ENCODE assay signal across 11 mouse cellular contexts in the genomic region with DNA sequence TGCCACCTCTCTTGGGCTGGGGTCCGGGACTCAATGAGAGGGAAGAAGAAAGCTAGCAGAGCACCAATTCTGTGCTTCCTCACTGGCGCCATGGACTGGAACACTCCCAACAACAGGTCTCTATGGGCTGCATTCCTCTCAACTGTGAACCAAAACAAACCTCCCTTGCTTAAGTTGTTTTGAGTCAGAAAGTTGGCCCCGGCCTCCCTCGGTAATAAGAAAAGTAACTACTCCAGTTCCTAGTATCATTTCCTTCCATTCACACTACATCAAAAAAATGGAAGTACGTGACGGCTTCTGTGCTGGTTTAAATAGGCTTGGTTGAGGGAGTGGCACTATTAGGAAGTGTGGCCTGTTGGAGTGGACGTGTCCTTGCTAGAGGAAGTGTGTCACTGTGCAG. TPM values are rescaled to one million over a fixed set of nuclear protein-coding genes. Genes with fewer than 3 reads are reported as not detected.
DNase-seq lines count a peak whose midpoint lies in the region; ATAC-seq and TF ChIP-seq lines count a peak whose summit lies in the region.
"Had no signal": no experiment of that assay in that cellular context is flagged by ENCODE, and none has a peak within 500 bp of the region (broad histone marks: within the 10 kb centered on the region; RNA-seq: fewer than 3 reads in every experiment).

No protein-coding gene starts in this region.

- H3K27me3 ChIP-seq in embryonic facial prominence, embryonic 14.5 days (replicated peaks; ENCODE audit: control insufficient read depth, insufficient read depth, low read length), result no peaks in the 10 kb centered on the region
- H3K27me3 ChIP-seq in embryonic facial prominence, embryonic 10.5 days (replicated peaks; ENCODE audit: low read depth, poor library complexity, severe bottlenecking), result no peaks in the 10 kb centered on the region
- no peaks in the 10 kb centered on the region for H3K27me3 ChIP-seq in stomach, embryonic 16.5 days (ENCODE audit: control insufficient read depth, insufficient read depth, low read length)
- H3K27me3 ChIP-seq in stomach, postnatal 0 days (ENCODE audit: control insufficient read depth, insufficient read depth, low read length), result no peaks in the 10 kb centered on the region
- H3K27me3 ChIP-seq in thymus, adult 2 months (ENCODE audit: control insufficient read depth, insufficient read depth, low read length), result no peaks in the 10 kb centered on the region
- H3K27me3 ChIP-seq: embryonic facial prominence, embryonic 12.5 days; liver, embryonic 15.5 days had no signal

- H3K4me3 ChIP-seq in embryonic facial prominence, embryonic 14.5 days (ENCODE audit: low read depth, low read length), result no peak overlapping the region
- H3K4me3 ChIP-seq in embryonic facial prominence, embryonic 10.5 days, result no peak overlapping the region
- no peak overlapping the region for H3K4me3 ChIP-seq in stomach, embryonic 16.5 days (replicated peaks; ENCODE audit: low read length)
- no peak overlapping the region for H3K4me3 ChIP-seq in stomach, postnatal 0 days (ENCODE audit: low read depth, low read length)
- no peak overlapping the region for H3K4me3 ChIP-seq in thymus, adult 2 months (ENCODE audit: control insufficient read depth, insufficient read depth, low read length)
- H3K4me3 ChIP-seq: embryonic facial prominence, embryonic 12.5 days; liver, embryonic 15.5 days had no signal

- H3K9me3 ChIP-seq in embryonic facial prominence, embryonic 14.5 days (ENCODE audit: control insufficient read depth, low read length), result no peaks in the 10 kb centered on the region
- H3K9me3 ChIP-seq in embryonic facial prominence, embryonic 10.5 days, result no peaks in the 10 kb centered on the region
- no peaks in the 10 kb centered on the region for H3K9me3 ChIP-seq in stomach, embryonic 16.5 days (replicated peaks; ENCODE audit: control insufficient read depth, low read length)
- no peaks in the 10 kb centered on the region for H3K9me3 ChIP-seq in stomach, postnatal 0 days (ENCODE audit: control insufficient read depth, low read length)
- H3K9me3 ChIP-seq: embryonic facial prominence, embryonic 12.5 days; liver, embryonic 15.5 days had no signal

- TF ChIP-seq CTCF in stomach, postnatal 0 days (IDR thresholded peaks at IDR 0.05; ENCODE audit: low read depth), result no peak
- no peak for TF ChIP-seq CTCF in thymus, adult 2 months (IDR thresholded peaks at IDR 0.05; ENCODE audit: borderline replicate concordance, control insufficient read depth, extremely low read depth, insufficient read depth, low read length, poor library complexity)

- TF ChIP-seq POLR2A in thymus, adult 2 months (IDR thresholded peaks at IDR 0.05; ENCODE audit: control insufficient read depth, extremely low read depth, insufficient read depth, low read length, poor library complexity), result no peak

- no peak overlapping the region for H3K9ac ChIP-seq in embryonic facial prominence, embryonic 14.5 days (ENCODE audit: low read depth, low read length)
- no peak overlapping the region for H3K9ac ChIP-seq in stomach, embryonic 16.5 days (ENCODE audit: low read length)
- H3K9ac ChIP-seq in stomach, postnatal 0 days (ENCODE audit: low read length), result no peak overlapping the region
- H3K9ac ChIP-seq: embryonic facial prominence, embryonic 12.5 days; forebrain, postnatal 0 days; liver, embryonic 15.5 days had no signal

- TF ChIP-seq EP300 in stomach, postnatal 0 days (optimal IDR thresholded peaks at IDR 0.05), result no peak

- H3K36me3 ChIP-seq in embryonic facial prominence, embryonic 14.5 days (ENCODE audit: control insufficient read depth, insufficient read depth, low read length), result 0 out of 2 replicates have a peak, but pooled peaks cover 4% of the 10 kb centered on the region
- peaks cover 26% of the 10 kb centered on the region for H3K36me3 ChIP-seq in embryonic facial prominence, embryonic 10.5 days (replicated peaks)
- no peaks in the 10 kb centered on the region for H3K36me3 ChIP-seq in stomach, embryonic 16.5 days (ENCODE audit: control insufficient read depth, insufficient read depth, low read length)
- H3K36me3 ChIP-seq in stomach, postnatal 0 days (ENCODE audit: control insufficient read depth, insufficient read depth, low read length), result 0 out of 2 replicates have a peak, but pooled peaks cover 2% of the 10 kb centered on the region
- peaks cover 9% of the 10 kb centered on the region; the same call in 1 of the 2 replicates for H3K36me3 ChIP-seq in thymus, adult 2 months (ENCODE audit: control insufficient read depth, insufficient read depth, low read length)

- H3K4me2 ChIP-seq in embryonic facial prominence, embryonic 14.5 days (ENCODE audit: low read depth, low read length), result no peak overlapping the region
- H3K4me2 ChIP-seq in stomach, embryonic 16.5 days (ENCODE audit: low read depth, low read length), result no peak overlapping the region
- H3K4me2 ChIP-seq in stomach, postnatal 0 days (replicated peaks; ENCODE audit: low read depth), result no peak overlapping the region
- H3K4me2 ChIP-seq: embryonic facial prominence, embryonic 12.5 days; liver, embryonic 15.5 days had no signal

- no peak for ATAC-seq in embryonic facial prominence, embryonic 14.5 days (ENCODE audit: low read depth)
- ATAC-seq in stomach, embryonic 16.5 days (ENCODE audit: insufficient read depth, low FRiP score), result no peak
- no peak for ATAC-seq in stomach, postnatal 0 days (ENCODE audit: low FRiP score, low TSS enrichment)
- ATAC-seq: forebrain, postnatal 0 days had no signal

- H3K4me1 ChIP-seq in embryonic facial prominence, embryonic 14.5 days (ENCODE audit: control insufficient read depth, insufficient read depth, low read length), result 0 out of 2 replicates have a peak, but pooled peaks cover 9% of the 10 kb centered on the region
- H3K4me1 ChIP-seq in embryonic facial prominence, embryonic 10.5 days, result peaks cover 10% of the 10 kb centered on the region
- peaks cover 8% of the 10 kb centered on the region for H3K4me1 ChIP-seq in stomach, embryonic 16.5 days (ENCODE audit: control insufficient read depth, insufficient read depth, low read length)
- 0 out of 2 replicates have a peak, but pooled peaks cover 4% of the 10 kb centered on the region for H3K4me1 ChIP-seq in stomach, postnatal 0 days (replicated peaks; ENCODE audit: control insufficient read depth, insufficient read depth)
- 0 out of 2 replicates have a peak, but pooled peaks cover 2% of the 10 kb centered on the region for H3K4me1 ChIP-seq in thymus, adult 2 months (replicated peaks; ENCODE audit: control insufficient read depth, insufficient read depth, low read length)

- WGBS in embryonic facial prominence, embryonic 14.5 days, result 84% methylated on average over 7 of the region's 7 CpGs
- WGBS in embryonic facial prominence, embryonic 10.5 days, result 91% methylated on average over 7 of the region's 7 CpGs
- WGBS in stomach, embryonic 16.5 days, result 78% methylated on average over 7 of the region's 7 CpGs
- 69% methylated on average over 7 of the region's 7 CpGs for WGBS in stomach, postnatal 0 days
- WGBS in thymus, adult 2 months, result 92% methylated on average over 7 of the region's 7 CpGs

- no peak overlapping the region for H3K27ac ChIP-seq in embryonic facial prominence, embryonic 14.5 days (replicated peaks; ENCODE audit: low read depth, low read length)
- H3K27ac ChIP-seq in embryonic facial prominence, embryonic 10.5 days (replicated peaks), result no peak overlapping the region
- peak overlapping the region; percentile 38; the same call in 1 of the 2 replicates for H3K27ac ChIP-seq in stomach, embryonic 16.5 days (ENCODE audit: low read length)
- H3K27ac ChIP-seq in stomach, postnatal 0 days (replicated peaks), result no peak overlapping the region
- H3K27ac ChIP-seq in thymus, adult 2 months (ENCODE audit: control insufficient read depth, insufficient read depth, low read length), result no peak overlapping the region
- H3K27ac ChIP-seq: embryonic facial prominence, embryonic 12.5 days; liver, embryonic 15.5 days had no signal

- peak; percentile 10 for DNase-seq in embryonic facial prominence, embryonic 14.5 days (ENCODE audit: low spot score)
- DNase-seq in embryonic facial prominence, embryonic 10.5 days (ENCODE audit: low spot score), result no peak
- DNase-seq in stomach, postnatal 0 days (ENCODE audit: low spot score), result no peak
- peak; percentile 9 to 34 for DNase-seq in kidney, postnatal 4 days
- DNase-seq in thymus, adult 2 months, result no peak
- no peak for DNase-seq in spleen, postnatal 4 days (ENCODE audit: low spot score in 2 of 2)
- no peak for DNase-seq in thymus, postnatal 14 days
- DNase-seq: forebrain, postnatal 0 days had no signal

RNA-seq across cellular contexts. Expression of gene Wdr37, which starts 5.1 kb away (rescaled TPM):
- 21.9 and 23.5 TPM in 2 replicates for polyA plus RNA-seq in embryonic facial prominence, embryonic 14.5 days (2014; fragmentation: Nextera tagmentation; extraction: Ambion mirVana)
- 28.3 and 29.8 TPM in 2 replicates for polyA plus RNA-seq in embryonic facial prominence, embryonic 10.5 days (2016; fragmentation: Nextera tagmentation; extraction: Ambion mirVana)
- 19.0 and 20.4 TPM in 2 replicates for polyA plus RNA-seq in stomach, embryonic 16.5 days (2015; fragmentation: Nextera tagmentation; extraction: Ambion mirVana)
- polyA plus RNA-seq in stomach, postnatal 0 days (2015; fragmentation: Nextera tagmentation; extraction: Ambion mirVana), result 7.4 and 7.6 TPM in 2 replicates
- polyA plus RNA-seq in thymus, adult 2 months (2012; rRNA removed), result 35.3 and 46.5 TPM in 2 replicates

RNA-seq across cellular contexts. Expression of gene Idi1, which starts 18.7 kb away (rescaled TPM):
- 53.8 and 59.8 TPM in 2 replicates for polyA plus RNA-seq in embryonic facial prominence, embryonic 14.5 days (2014; fragmentation: Nextera tagmentation; extraction: Ambion mirVana)
- 115 and 137 TPM in 2 replicates for polyA plus RNA-seq in embryonic facial prominence, embryonic 10.5 days (2016; fragmentation: Nextera tagmentation; extraction: Ambion mirVana)
- polyA plus RNA-seq in stomach, embryonic 16.5 days (2015; fragmentation: Nextera tagmentation; extraction: Ambion mirVana), result 122 and 125 TPM in 2 replicates
- polyA plus RNA-seq in stomach, postnatal 0 days (2015; fragmentation: Nextera tagmentation; extraction: Ambion mirVana), result 76.7 and 77.2 TPM in 2 replicates
- 11.3 and 12.7 TPM in 2 replicates for polyA plus RNA-seq in thymus, adult 2 months (2012; rRNA removed)

Comparison
In these comparisons a context has a peak if more than half of its experiments do, and no peak if none do; other contexts are left out.
1. DNase-seq: peak in embryonic facial prominence, embryonic 14.5 days (single experiment) and kidney, postnatal 4 days (2 of 2); none in embryonic facial prominence, embryonic 10.5 days (single experiment), stomach, postnatal 0 days (single experiment), thymus, adult 2 months (single experiment), spleen, postnatal 4 days (0 of 2) and thymus, postnatal 14 days (single experiment).